Mouse (Mus musculus) embryonic facial prominence, embryonic 10.5 days (tissue): ENCODE data around the gene Zfand3. TPM values are rescaled to one million over a fixed set of nuclear protein-coding genes. Genes with fewer than 3 reads are reported as not detected.

Source experiments
- DNase-seq: peaks from one replicate; pipeline ENCODE4 v3.0.0-alpha.2; 2017; ENCODE audit warnings: low spot score
- H3K27ac ChIP-seq: fragments of 300-500 bp; sonication (generic); replicated peaks from 2 replicates; pipeline ENCODE4 v1.5.1; 2016; ENCODE audit warnings: mild to moderate bottlenecking
- H3K27me3 ChIP-seq: fragments of 300-500 bp; sonication (generic); replicated peaks from 2 replicates; pipeline ENCODE4 v1.6.1; 2016; ENCODE audit warnings: low read depth, mild to moderate bottlenecking; ENCODE audit not compliant: poor library complexity, severe bottlenecking
- H3K36me3 ChIP-seq: fragments of 300-500 bp; sonication (generic); replicated peaks from 2 replicates; pipeline ENCODE4 v1.6.1; 2016; ENCODE audit warnings: mild to moderate bottlenecking, moderate library complexity
- H3K4me1 ChIP-seq: fragments of 300-500 bp; sonication (generic); 2 replicates; pipeline ENCODE4 v1.6.1; 2016
- H3K4me3 ChIP-seq: fragments of 300-500 bp; sonication (generic); 2 replicates; pipeline ENCODE4 v1.5.1; 2016; ENCODE audit warnings: mild to moderate bottlenecking, moderate library complexity
- H3K9me3 ChIP-seq: fragments of 300-500 bp; sonication (generic); 2 replicates; pipeline ENCODE4 v1.6.1; 2016; ENCODE audit warnings: mild to moderate bottlenecking
- WGBS: fragments of 180-500 bp; shearing (Covaris S2); methylation state at CpG from one replicate; pipeline ENCODE4 v1.1.7; 2016; 5-methylcytosine and 5-hydroxymethylcytosine counted together
- polyA plus RNA-seq: library from polyadenylated mRNA; unstranded; fragments of >200 nt; fragmentation: Nextera tagmentation; extraction: Ambion mirVana; gene quantifications from 2 replicates; pipeline ENCODE4 v1.2.1, GENCODE M21; 2016

The Zfand3 gene
- polyA plus RNA-seq, 1 experiment from 2014 or later, result 59.1 TPM

- Histone ChIP-seq H3K4me1 (peaks cover 31% of the 10 kb centered on the region), H3K27ac (no peak overlapping the region), H3K9me3 (peaks cover 6% of the 10 kb centered on the region; the same call in 1 of the 2 replicates), H3K36me3 (peaks cover 31% of the 10 kb centered on the region), H3K4me3 (no peak overlapping the region), H3K27me3 (no peaks in the 10 kb centered on the region)
- WGBS, result 84% methylated on average over 4 of the region's 4 CpGs
- DNase-seq, result no peak
Observed at GRCm38 (mm10) chr17:30097677-30098076, 93.1 kb downstream of the Zfand3 start.

DNA sequence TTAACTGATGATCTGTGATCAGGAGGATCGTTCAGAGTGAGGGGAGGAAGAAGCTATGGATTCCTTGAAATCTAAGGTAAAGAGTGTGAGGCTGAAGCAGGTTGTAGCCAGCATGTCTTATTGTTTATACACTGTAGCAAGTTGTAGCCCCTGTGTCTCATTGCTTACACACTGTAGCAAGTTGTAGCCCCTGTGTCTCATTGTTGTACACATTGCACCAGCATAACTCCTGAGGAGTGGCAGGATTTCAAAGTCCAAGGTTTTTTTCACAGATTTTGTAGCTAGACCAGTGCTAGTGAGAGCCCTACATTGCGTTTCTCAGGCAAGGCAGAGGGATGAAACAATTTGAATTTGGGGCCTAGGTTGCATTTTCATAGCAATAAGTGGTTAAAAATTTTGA is 95.1 kb downstream of the Zfand3 start:
- no peak overlapping the region for H3K4me3 ChIP-seq
- peaks cover 36% of the 10 kb centered on the region for H3K4me1 ChIP-seq
- H3K27me3 ChIP-seq, result no peaks in the 10 kb centered on the region
- no peak for DNase-seq
- H3K36me3 ChIP-seq, result peaks cover 16% of the 10 kb centered on the region
- no peak overlapping the region for H3K27ac ChIP-seq
- H3K9me3 ChIP-seq, result peaks cover 6% of the 10 kb centered on the region; the same call in 1 of the 2 replicates
- WGBS, result 84% methylated on average over 2 of the region's 2 CpGs

DNA sequence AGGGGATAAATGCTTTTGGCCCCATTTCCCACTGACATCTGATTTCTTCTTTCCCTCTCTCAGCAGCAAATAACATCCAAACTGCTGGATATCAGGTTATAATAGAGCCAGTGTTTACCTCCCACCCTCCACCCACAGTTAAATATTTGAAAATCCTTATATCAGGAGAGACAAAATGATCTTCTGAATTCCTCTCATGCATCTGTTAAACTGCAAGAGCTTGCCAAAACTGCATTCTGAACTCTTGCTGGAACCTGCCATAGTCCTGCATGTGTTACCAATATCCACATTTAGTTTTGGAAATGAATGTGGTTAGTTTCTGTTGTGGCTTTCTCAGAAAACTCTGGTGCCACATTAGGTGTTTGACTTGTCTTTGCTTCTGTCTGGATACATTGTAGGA is 97.3 kb downstream of the Zfand3 start:
- no peak for DNase-seq
- peaks cover 36% of the 10 kb centered on the region for H3K4me1 ChIP-seq
- H3K27me3 ChIP-seq, result no peaks in the 10 kb centered on the region
- H3K27ac ChIP-seq, result no peak overlapping the region
- H3K36me3 ChIP-seq, result 0 out of 2 replicates have a peak, but pooled peaks cover 3% of the 10 kb centered on the region
- no peaks in the 10 kb centered on the region for H3K9me3 ChIP-seq
- H3K4me3 ChIP-seq, result no peak overlapping the region

GRCm38 (mm10) chr17:30103005-30103404 is 98.5 kb downstream of the Zfand3 start:
- no peaks in the 10 kb centered on the region for H3K9me3 ChIP-seq
- peaks cover 36% of the 10 kb centered on the region for H3K4me1 ChIP-seq
- H3K4me3 ChIP-seq, result no peak overlapping the region
- WGBS, result 96% methylated on average over 5 of the region's 5 CpGs
- DNase-seq, result no peak
- H3K36me3 ChIP-seq, result peaks cover 9% of the 10 kb centered on the region; the same call in 1 of the 2 replicates
- no peaks in the 10 kb centered on the region for H3K27me3 ChIP-seq
- H3K27ac ChIP-seq, result no peak overlapping the region

GRCm38 (mm10) chr17:30103641-30104165 is 99.2 kb downstream of the Zfand3 start:
- WGBS, result 63% methylated on average over 4 of the region's 4 CpGs

GRCm38 (mm10) chr17:30105369-30105768 is 100.8 kb downstream of the Zfand3 start:
- DNase-seq, result no peak
- Histone ChIP-seq H3K4me3 (no peak overlapping the region), H3K4me1 (peaks cover 27% of the 10 kb centered on the region), H3K9me3 (no peaks in the 10 kb centered on the region), H3K36me3 (peaks cover 16% of the 10 kb centered on the region), H3K27ac (no peak overlapping the region), H3K27me3 (no peaks in the 10 kb centered on the region)
- WGBS, result 84% methylated on average over 3 of the region's 3 CpGs

More at GRCm38 (mm10) chr17:30103641-30104165, 99.2 kb downstream of the Zfand3 start:
- H3K27ac ChIP-seq, result no peak overlapping the region
- peaks cover 14% of the 10 kb centered on the region for H3K36me3 ChIP-seq
- no peaks in the 10 kb centered on the region for H3K27me3 ChIP-seq
- no peak overlapping the region for H3K4me3 ChIP-seq
- no peaks in the 10 kb centered on the region for H3K9me3 ChIP-seq
- DNase-seq, result no peak
- H3K4me1 ChIP-seq, result peaks cover 36% of the 10 kb centered on the region

- Histone ChIP-seq H3K27me3 (no peaks in the 10 kb centered on the region), H3K4me3 (no peak overlapping the region), H3K9me3 (no peaks in the 10 kb centered on the region), H3K4me1 (peaks cover 19% of the 10 kb centered on the region; the same call in 1 of the 2 replicates), H3K36me3 (peaks cover 21% of the 10 kb centered on the region), H3K27ac (no peak overlapping the region)
- WGBS, result 77% methylated on average over 7 of the region's 7 CpGs
- no peak for DNase-seq
Observed at GRCm38 (mm10) chr17:30110678-30111077, 106.1 kb downstream of the Zfand3 start.

DNA sequence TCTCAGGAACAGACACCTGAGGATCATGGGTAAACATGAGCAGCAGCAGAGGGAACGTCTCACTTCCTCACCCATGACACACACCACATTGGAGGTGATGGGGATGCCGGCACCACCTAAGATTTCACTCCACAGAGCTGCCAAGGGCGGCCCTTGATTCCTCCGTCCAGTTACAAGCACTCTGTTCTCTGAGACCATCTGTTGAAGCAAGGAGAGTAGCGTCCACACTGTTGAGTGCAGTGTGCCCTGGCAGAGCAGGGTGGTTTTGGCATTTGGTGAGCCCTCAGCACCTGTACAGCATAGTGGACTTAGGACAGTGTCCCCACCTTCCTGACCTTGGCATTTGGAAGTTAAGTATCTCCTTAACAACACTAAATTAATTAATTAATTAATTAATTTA is 107.0 kb downstream of the Zfand3 start:
- Histone ChIP-seq H3K4me3 (no peak overlapping the region), H3K27me3 (no peaks in the 10 kb centered on the region), H3K4me1 (peaks cover 24% of the 10 kb centered on the region), H3K36me3 (peaks cover 29% of the 10 kb centered on the region), H3K27ac (no peak overlapping the region), H3K9me3 (no peaks in the 10 kb centered on the region)
- 79% methylated on average over 5 of the region's 5 CpGs for WGBS
- DNase-seq, result no peak

- H3K9me3 ChIP-seq, result no peaks in the 10 kb centered on the region
- no peaks in the 10 kb centered on the region for H3K27me3 ChIP-seq
- H3K27ac ChIP-seq, result no peak overlapping the region
- no peak for DNase-seq
- H3K36me3 ChIP-seq, result peaks cover 28% of the 10 kb centered on the region
- H3K4me3 ChIP-seq, result no peak overlapping the region
- WGBS, result 73% methylated on average over 4 of the region's 4 CpGs
- peaks cover 24% of the 10 kb centered on the region for H3K4me1 ChIP-seq
Observed at GRCm38 (mm10) chr17:30112080-30112479, 107.5 kb downstream of the Zfand3 start.

- H3K27ac ChIP-seq, result no peak overlapping the region
- H3K9me3 ChIP-seq, result no peaks in the 10 kb centered on the region
- peaks cover 24% of the 10 kb centered on the region for H3K4me1 ChIP-seq
- DNase-seq, result no peak
- no peaks in the 10 kb centered on the region for H3K27me3 ChIP-seq
- H3K4me3 ChIP-seq, result no peak overlapping the region
- WGBS, result 87% methylated on average over 7 of the region's 7 CpGs
- H3K36me3 ChIP-seq, result peaks cover 23% of the 10 kb centered on the region
Observed at GRCm38 (mm10) chr17:30112555-30113305, 108.2 kb downstream of the Zfand3 start.

DNA sequence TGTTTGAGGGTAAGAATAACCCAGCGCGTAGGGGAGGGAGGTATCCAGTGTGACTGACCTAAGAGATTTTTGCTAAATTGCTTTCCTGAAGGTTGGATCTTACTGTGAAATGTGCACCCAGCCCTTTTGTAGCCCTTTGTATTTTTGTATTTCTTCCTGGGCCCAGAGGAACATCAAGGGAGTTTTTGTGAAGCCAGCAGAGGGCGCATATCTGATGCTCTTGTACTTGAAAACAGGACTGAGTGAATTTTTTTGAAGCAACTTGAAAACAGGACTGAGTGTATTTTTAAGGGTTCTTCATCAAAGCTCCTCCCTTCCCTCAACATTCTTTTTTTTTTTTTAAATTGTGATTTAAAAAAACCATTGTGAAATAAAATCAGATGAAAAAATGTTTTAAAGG is 110.2 kb downstream of the Zfand3 start:
- H3K27me3 ChIP-seq, result no peaks in the 10 kb centered on the region
- peaks cover 24% of the 10 kb centered on the region for H3K4me1 ChIP-seq
- H3K27ac ChIP-seq, result no peak overlapping the region
- H3K36me3 ChIP-seq, result peaks cover 16% of the 10 kb centered on the region
- DNase-seq, result no peak
- no peaks in the 10 kb centered on the region for H3K9me3 ChIP-seq
- H3K4me3 ChIP-seq, result no peak overlapping the region
- 79% methylated on average over 3 of the region's 3 CpGs for WGBS

DNA sequence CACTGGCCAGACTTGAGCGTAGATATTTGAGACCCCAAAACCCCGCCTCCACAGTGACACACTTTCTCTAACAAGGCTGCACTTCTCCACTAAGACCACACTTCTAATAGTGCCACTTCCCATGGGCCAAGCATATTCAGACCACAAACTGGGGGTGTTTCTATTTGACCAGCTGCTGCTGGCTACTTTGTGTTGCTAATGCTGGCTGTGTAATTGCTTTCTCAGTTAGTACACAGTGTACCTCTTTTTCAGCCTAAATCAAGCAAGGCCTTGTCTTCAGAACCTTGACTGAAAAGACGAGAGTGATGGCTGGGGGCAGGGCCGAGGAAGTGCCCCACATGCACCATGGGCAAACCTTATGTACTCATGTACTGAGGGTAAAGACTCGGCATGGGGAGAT is 111.7 kb downstream of the Zfand3 start:
- WGBS, result 77% methylated on average over 5 of the region's 5 CpGs
- H3K27ac ChIP-seq, result no peak overlapping the region

GRCm38 (mm10) chr17:30118036-30118435 is 113.5 kb downstream of the Zfand3 start:
- no peak overlapping the region for H3K4me3 ChIP-seq
- no peak overlapping the region for H3K27ac ChIP-seq
- H3K36me3 ChIP-seq, result peaks cover 16% of the 10 kb centered on the region
- DNase-seq, result no peak
- 95% methylated on average over 5 of the region's 5 CpGs for WGBS
- H3K4me1 ChIP-seq, result peaks cover 7% of the 10 kb centered on the region
- no peaks in the 10 kb centered on the region for H3K9me3 ChIP-seq
- no peaks in the 10 kb centered on the region for H3K27me3 ChIP-seq

More for the DNA sequence above, 111.7 kb downstream of the Zfand3 start:
- Histone ChIP-seq H3K4me3 (no peak overlapping the region), H3K9me3 (no peaks in the 10 kb centered on the region), H3K4me1 (peaks cover 16% of the 10 kb centered on the region), H3K27me3 (no peaks in the 10 kb centered on the region), H3K36me3 (peaks cover 16% of the 10 kb centered on the region)
- DNase-seq, result no peak
